Mouse (Mus musculus) central nervous system, embryonic 18 days (tissue): ENCODE data around the gene Inafm2. TPM values are rescaled to one million over a fixed set of nuclear protein-coding genes. Genes with fewer than 3 reads are reported as not detected.

ENCODE experiments used
- polyA plus RNA-seq: library from polyadenylated mRNA; depleted of rRNA; stranded (reverse); fragments of >200 nt; gene quantifications from 2 replicates; pipeline ENCODE4 v1.2.3, GENCODE M21; 2012; rRNA removed

Inafm2 gene
- 10.3 and 10.6 TPM in 2 replicates for polyA plus RNA-seq

DNA sequence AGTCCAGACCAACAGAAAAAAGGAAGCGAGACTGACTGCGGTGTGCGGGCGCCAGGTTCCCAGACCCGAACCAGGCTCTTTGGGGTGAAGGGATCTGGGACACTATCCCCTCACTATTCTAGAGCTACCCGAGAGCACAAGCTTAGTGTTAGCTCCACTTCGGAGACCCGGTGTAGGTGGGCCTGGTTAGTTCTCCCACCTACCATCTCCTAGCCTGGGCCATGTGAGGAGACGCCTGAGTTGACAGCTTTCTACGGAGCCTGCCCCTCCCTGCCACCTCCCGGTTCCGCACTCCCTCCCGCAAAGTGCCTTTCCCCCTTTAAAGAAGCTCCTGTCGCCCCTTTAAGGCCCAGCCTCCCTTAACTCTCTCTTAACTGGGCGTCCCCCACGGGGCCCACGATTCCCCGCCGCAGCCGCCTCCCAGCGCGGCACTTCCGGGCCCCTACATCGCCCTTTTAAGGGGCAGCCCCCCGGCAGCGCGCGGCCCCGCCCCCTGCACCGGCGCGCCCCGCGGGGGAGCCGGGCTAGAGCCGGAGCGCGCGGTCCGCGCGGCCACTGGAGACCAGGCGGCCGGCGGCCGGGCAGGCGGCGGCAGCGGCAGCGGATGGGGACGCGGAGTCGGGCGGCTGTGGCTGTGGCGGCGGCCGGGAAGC lies at the start of gene Inafm2:
Inafm2 (plus strand) TSS at position 527 of the 653 bp plus-strand sequence.

DNA sequence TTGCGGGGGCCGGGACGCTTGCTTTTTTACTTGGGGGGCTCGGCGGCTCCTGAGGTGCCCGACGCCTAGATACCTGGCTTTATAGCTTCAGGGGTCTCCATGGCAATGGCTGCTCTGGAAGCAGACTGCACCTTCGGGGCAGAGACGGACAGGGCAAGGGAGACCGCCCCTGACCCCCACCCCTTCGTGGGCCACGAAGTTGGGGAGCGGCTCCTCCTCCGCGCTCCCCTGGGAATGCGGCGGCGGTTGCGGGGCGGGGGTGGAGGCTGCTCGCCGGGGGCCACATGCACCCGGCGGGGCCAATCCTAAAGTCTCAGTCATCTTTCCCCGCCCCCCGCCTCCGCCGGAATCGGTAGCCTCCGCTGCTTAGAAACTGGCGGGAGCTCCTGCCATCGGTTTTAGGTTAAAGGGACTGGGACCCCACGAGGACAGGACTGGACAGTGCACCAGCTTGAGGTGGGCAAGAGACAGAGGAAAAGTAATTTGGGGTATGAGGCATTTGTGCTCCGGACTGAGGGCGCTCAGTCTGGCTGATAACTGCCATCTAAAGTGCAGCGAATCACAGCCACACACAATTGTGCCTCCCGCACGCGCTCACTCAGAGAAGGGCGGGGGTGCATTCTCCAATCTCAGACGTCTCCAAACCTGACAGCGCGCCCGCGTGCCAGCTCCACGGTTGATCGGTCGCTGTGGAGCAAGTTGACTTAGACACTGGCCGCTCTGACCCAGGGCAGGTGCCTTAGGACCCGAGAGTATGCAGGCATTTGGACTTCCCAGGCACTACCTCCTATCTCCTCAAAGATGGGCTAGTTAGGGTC lies 41.4 kb upstream of the Inafm2 start, which contains the start of gene Ankrd63:
Ankrd63 (minus strand) TSS at position 51 of the 818 bp plus-strand sequence.

DNA sequence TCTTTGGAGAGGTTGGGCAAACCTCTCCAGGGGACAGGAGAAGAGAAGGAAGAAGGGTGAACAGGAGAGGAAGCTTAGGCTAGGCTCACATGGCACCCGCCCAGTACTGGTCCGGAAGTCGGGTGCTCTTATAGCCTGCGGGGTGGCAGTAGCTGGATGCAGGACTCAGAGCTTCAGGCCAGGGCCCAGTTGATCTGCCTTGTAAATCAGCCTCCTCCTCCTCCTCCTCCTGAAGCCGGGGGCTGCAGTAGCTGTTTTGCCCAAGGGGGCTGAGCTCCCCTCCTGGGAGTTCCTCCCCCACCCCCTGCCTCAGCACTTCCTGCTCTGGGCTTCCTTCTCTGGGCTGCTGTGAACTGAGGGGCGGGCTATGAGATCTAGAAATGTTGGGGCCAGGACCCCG lies 17.2 kb upstream of the Inafm2 start, which contains the start of gene Plcb2:
Plcb2 (minus strand) TSS at position 102 of the 400 bp plus-strand sequence.

DNA sequence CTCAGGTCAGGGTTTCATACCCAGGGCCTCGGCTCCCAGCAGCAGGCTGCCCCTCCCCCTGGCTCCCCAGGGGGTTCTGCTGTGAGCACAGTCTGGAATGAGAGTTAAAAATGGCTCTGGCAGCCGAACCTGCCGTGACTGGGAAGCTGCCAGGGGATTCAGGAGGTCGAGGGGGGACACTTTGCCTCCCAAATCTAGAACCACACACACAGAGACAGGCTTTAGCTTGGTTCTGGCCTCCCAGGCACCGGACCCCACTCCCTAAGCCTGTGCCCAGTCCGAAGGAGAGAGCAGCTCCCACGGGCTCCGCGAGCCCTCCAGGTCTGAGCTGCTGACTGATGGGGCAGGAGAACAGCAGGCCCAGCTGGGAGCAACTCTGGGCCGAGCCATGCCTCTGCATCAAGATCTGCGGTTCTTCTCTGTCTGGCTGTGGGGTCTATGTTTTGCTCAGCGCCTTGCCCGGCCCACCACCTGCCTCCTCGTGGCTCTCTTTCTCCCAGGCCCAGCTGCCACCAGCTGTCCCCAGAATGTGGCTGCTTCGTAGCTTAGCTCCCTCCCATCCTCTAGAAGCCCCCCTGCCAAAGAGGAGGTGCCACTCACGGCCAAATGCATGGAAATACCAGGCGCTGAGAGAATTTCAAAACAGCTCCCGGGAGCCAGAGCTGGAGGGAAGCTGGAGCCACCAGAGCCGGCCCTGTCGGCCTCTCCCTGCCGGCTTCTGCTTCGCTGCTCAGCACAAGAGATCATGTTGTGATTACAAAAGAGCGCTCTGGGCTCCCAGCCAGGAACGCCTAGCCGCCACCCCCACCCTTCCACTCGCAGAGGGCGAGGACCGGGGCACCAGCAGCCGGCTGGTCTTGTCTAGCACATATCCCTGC lies 16.6 kb downstream of the Inafm2 start, which contains the start of gene Ccdc9b:
Ccdc9b (minus strand) TSS at position 756 of the 878 bp plus-strand sequence.

DNA sequence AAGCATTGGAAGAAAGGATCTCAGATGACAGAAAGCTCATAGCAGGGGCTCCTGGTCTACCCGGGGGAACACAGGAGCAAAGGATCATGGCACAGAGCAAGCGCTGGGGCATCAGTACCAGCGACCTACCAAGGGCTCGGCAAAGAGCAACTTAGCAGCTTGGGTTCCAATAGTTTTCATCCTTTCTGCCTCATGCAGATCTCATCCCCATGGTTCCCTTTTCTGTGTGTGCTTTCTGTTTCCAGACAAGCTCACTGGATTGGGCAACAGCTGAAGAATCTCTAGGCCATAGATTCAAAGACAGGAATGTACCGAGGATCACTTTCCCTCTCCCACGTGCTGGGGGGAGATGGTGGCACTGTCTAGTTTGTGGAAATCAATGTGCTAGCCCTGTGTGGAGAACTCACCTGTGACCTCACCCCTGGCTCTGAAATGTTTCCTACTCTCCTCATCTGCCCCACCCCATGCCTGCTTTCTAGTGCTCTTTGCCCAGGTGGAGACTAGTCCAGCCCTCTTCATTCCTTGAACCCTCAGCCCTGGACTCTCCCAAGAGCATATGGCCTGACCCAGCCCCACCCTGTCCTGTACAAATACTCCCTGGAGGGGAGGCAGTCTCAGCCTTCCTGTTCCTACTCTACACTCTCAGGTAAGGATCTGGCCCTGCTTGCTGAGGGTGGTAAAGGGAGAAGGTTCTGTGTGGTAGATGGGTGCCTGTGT lies 26.8 kb downstream of the Inafm2 start, which contains the start of gene Phgr1:
Phgr1 (plus strand) TSS at position 612 of the 717 bp plus-strand sequence.

DNA sequence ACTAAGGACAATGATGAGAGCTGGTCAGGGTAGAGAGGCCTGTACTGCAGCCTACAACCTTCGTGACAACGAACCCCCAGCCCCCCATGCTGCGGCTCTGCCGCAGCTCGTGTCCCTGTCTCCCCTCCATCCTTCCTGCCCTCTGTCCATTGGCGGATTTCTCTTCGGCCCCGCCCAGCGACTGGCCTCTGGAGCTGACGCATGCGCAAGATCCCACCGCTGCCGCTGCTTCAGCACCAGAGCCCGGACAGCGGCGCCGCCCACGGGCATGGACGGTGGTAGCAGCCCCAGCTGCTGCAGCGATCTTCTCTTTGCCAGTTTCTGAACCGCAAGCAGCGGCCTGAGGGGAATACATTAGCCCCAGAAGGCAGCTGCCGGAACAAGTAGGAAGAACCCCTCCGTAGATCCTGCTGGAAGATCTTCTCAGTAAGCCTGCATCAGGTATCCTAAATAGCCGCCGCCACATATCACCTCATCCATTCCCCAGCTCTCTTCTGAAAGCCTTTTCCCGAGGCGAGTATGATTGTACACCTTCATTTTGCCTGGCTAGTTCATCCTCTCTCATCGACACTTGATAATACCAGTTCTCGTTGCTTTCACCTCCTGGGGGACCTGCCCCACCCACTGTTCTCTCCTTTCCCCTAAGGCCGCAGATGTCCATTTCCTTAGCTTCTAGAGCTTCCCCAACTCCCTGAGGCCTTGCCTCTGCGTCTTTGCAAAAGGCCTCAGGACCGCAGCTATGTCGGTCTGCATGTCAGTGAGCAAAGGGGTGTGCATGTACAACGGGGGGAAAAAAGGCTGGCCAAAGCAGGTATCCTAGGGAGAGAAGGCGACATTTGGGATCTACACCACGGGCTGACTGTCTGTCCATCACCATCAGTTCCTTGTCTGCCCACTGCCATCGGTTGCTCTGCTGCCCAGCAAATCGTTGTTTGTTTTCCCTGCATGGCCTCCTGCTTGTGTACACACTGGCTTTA lies 34.2 kb downstream of the Inafm2 start, which contains the start of gene Disp2:
Disp2 (plus strand) TSS at position 216 of the 977 bp plus-strand sequence.

Other genes starting within 250 kb of the Inafm2 start
- gene Bmf, start 196.1 kb upstream of the Inafm2 start, polyA plus RNA-seq, result 4.5 and 5.0 TPM in 2 replicates
- 7.8 and 11.1 TPM in 2 replicates for gene Bub1b, start 147.5 kb upstream of the Inafm2 start, polyA plus RNA-seq
- gene Pak6, start 82.5 kb upstream of the Inafm2 start, polyA plus RNA-seq, result 46.3 and 57.9 TPM in 2 replicates
- gene Ankrd63, start 41.8 kb upstream of the Inafm2 start, polyA plus RNA-seq, result 1.1 and 1.2 TPM in 2 replicates
- gene Plcb2, start 17.3 kb upstream of the Inafm2 start, polyA plus RNA-seq, result 1.2 TPM in 2 replicates
- 1.6 and 1.8 TPM in 2 replicates for gene Ccdc9b, start 16.9 kb downstream of the Inafm2 start, polyA plus RNA-seq
- 1.8 TPM in 1 of 2 replicates, not detected in the other for gene Phgr1, start 27.0 kb downstream of the Inafm2 start, polyA plus RNA-seq
- gene Disp2, start 34.0 kb downstream of the Inafm2 start, polyA plus RNA-seq, result 98.3 and 98.9 TPM in 2 replicates
- gene Knstrn, start 68.2 kb downstream of the Inafm2 start, polyA plus RNA-seq, result 14.1 and 15.7 TPM in 2 replicates
- 51.4 and 54.8 TPM in 2 replicates for gene Ivd, start 116.2 kb downstream of the Inafm2 start, polyA plus RNA-seq
- 15.9 and 19.6 TPM in 2 replicates for gene Bahd1, start 154.6 kb downstream of the Inafm2 start, polyA plus RNA-seq
- 4.8 and 5.2 TPM in 2 replicates for gene Chst14, start 180.7 kb downstream of the Inafm2 start, polyA plus RNA-seq